Mouse (Mus musculus) heart, postnatal 0 days (tissue): ENCODE results near the gene Bcdin3d.

Experiments
- CTCF ChIP-seq: IDR thresholded peaks from 2 replicates; pipeline ENCODE4 v1.5.1; 2016; ENCODE audit warnings: antibody characterized with exemption, control low read depth, low read depth
- EP300 ChIP-seq: IDR thresholded peaks from 2 replicates; pipeline ENCODE4 v1.6.1; 2016; ENCODE audit warnings: antibody characterized with exemption, low read depth

DNA sequence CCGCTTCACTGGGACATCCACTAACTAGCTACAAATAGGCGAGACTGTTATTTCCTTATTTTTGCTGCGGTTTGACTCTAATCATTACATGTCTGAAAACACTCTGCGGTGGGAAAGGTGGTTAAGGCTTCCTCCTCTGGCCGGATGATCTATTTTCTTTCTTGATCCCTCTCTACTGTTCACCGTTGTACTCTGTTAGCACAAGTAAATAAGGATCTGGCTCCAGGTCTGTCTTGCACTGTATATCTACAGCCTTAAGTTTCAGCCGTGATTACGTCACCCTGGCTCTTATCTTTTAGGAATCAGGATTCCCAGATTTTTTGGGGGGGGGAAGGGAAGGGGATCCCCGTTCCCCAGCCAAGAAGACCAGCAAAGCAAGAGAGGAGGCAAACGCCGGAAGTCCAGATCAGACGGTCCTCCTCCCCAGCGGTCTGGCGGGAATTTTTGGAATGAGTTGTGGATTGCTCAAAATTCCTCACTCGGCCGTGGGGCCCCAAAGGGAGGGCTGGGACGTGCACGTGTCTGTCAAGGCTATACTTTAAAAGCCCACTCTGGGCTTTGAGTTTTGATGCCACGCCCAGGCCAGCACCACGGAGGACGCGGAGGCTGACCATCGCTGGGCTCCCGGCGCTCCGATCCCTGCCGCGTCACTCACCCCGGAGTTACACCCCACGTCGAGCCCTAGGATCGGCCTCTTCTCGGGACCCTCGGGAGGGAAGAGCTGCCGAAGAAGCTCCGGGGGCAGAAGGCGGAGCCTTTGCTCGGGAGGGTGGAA, 542 bp downstream of the Bcdin3d start:
- TF ChIP-seq CTCF (no peak), EP300 (no peak)
